Mouse (Mus musculus): Measurements from ENCODE around the gene Cnbd2.

Gene Cnbd2

DNA sequence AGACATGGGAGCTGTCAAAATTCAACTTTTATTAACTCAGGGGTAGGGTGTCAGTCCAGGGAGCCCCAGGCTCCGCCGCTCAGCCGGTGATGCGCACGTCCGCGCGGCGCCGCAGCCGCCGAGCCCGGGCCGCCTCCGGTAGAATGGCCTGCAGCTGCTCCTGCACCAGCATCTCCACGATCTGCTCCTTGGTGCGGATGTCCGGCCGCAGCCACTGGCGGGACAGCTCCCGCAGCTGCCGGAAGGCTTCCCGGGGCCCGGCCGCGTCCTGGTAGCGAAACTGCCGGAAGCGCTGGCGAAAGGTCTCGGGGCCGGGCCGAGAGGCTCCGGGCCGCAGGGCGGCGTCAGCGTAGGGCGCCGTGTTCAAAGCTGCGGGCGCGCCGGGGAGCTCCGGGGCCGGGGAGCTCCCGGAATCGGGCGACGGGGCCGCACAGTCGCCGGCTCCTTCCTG lies 233 bp upstream of the Cnbd2 start:
- peak; percentile 81 for DNase-seq

DNA sequence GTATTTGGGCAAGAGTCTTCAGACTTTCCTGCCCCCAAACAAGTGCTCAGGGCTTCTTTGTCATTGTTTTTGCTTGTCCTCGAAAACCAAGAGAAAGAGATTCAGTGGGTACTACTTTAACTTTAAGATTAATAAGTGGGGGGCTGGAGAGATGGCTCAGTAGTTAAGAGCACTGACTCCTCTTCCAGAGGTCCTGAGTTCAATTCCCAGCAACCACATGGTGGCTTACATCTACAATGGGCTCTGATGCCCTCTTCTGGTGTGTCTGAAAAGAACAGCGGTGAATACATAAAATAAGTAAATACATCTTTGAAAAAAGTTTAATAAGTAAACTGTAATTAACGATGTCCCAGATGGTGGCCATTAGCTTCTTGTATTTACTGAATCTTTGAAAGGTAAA lies 1.1 kb downstream of the Cnbd2 start:
- DNase-seq = no peak

DNA sequence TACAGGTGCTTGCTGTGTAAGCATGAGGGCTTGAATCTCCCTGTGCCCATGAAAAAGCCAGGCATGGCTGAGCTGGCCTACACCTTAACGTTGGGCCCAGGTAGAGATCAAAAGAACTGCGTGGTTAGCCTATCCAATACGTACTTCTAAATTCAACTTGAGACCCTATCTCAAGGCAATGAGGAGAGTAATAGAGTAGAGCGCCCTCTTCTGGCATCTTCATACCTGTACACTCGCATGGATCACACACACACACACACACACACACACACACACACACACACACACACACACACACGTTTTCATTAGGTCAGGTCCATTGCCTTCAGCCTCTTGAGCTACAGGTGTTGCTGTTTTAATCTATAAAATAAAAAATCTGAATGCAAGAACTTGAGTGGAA lies 2.7 kb downstream of the Cnbd2 start:
- DNase-seq = no peak

- DNase-seq = no peak
Measured at GRCm38 (mm10) chr2:156318491-156318890, 6.4 kb downstream of the Cnbd2 start.

DNA sequence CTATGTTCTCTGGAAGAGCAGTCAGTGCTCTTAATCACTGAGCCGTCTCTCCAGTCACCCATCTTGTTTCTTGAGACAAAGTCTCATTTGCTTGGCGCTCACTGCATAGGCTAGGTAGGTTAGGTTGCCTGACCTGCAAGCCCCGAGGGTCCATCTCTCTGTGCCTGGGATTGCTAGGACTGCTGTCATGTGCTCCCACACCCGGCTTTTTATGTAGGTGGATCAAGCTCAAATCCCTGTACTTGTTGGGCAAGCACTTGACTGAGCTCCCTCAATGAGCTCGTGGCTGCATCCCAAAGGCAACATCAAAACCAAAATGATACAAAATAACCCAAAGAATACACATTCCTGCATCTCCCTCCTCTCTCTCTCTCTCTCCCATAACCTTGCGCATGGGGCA lies 9.4 kb downstream of the Cnbd2 start:
- DNase-seq = no peak

DNA sequence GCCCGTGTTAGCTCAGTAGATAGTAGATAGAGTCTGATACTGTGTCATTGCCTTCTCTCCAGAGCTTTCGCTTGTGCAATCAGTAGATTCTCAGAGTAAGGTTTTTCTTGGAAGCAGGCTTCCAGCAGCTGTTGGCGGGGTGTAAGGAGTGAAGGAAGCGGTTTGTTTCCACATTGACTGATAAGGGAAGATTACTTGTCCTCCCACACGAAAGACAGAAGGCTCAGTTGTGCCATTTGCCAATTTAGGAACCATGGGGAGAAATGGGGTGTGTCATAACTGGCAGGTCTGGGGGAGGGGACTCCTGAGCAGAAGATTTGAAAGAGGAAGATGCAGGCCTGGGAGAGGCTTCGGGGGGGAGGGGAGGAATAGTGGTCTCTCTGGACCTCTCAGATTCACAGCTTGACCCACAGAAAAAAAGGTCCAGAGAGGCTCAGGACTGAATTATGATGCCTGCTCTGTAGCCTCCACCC lies 12.1 kb downstream of the Cnbd2 start:
- DNase-seq = no peak

- peak; percentile 18 for DNase-seq
Measured at GRCm38 (mm10) chr2:156324681-156325080, 12.6 kb downstream of the Cnbd2 start.

- DNase-seq = no peak
Measured at GRCm38 (mm10) chr2:156330681-156331080, 18.6 kb downstream of the Cnbd2 start.

DNA sequence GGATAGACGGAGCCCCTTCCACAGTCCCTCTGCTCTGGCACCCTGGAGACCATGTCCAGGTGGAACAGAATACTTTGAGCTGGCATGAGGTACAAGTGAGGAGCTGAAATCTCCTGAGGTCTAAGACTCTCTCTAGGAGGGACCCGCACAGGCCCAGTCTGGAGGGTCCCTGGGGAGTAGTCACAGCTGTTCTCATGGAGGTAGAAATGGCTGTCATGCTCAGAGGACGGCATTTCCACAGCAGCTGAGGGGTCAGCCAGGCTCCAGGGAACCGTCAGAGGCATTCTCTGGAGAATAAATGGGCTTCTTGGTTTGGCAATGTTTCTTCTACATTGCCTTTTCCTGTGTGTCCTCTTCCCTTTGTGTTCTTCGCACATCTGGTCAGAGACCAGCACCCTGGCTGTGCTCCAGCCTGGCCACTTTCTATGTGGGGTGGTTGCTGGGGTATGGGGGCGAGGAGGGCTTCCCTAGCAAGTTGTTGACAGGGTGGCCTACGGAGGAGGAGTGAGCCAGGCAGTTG lies 19.4 kb downstream of the Cnbd2 start:
- no peak for DNase-seq

DNA sequence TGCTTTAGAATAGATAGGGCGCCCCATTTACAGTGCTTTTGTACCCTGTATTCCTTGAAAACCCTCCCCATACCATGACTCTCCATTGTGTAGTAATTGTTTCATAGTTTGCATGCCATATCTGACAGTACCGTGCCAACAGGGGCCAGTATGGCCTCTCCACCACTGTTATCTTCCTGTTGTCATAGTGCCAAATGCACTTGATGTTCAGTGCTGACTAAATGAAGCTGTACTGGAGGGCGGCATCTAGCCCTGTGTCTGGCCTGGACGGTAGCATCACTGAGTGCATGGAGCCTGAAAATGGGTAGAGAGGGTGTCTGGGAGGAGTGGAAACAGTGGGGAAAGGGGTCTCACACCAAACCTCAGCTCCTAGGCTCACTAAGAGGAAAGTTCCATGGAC lies 28.0 kb downstream of the Cnbd2 start:
- no peak for DNase-seq

DNA sequence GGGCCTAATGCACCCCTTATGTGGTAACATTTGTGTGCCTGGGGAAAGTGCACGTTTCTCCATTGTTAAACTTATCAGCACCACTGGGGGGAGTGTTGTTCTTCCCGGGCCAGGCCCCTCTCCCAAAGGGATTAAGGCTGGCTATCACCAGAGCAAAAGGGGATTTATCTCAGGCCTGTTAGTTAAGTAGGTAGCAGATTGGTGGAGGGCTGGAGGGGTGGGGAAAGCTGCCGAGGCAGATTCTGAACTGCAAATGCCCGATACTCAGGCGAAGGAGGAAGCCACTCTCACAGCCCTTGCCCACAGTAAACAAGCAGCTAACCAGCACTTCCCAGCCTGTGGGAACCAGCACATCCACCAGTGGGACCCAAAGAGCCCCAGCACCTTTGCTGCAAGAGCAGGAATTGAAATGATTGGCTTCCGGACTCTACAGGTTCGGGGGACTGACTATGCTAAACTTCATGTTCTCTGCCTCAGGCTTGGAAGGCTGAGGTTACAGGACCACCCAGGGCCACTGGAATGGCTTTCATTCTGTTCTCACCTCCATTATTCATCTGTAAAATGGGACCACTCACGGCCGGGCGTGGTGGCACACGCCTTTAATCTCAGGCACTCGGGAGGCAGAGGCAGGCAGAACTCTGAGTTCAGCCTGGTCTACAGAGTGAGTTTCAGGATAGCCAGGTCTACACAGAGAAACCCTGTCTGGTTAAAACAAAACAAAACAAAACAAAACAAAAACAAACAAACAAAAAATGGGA lies 32.9 kb downstream of the Cnbd2 start:
- peak; percentile 35 for DNase-seq

DNA sequence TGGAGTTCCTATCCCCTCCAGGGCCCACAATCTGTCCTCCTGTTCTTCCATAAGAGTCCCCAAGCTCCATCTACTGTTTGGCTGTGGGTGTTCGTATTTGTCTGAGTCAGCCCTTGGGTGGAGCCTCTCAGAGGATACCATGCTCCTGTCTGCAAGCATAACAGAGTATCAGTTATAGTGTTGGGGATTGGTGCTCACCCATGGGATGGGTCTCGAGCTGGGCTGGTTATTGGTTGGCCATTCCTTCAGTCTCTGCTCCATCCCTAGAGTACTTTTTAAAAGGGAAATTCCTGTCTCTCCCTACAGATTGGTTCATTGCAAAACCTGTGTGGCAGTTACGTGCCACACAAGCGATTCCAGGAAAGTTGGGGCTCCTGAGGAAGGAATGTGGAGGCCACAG lies 36.7 kb downstream of the Cnbd2 start:
- DNase-seq = no peak

DNA sequence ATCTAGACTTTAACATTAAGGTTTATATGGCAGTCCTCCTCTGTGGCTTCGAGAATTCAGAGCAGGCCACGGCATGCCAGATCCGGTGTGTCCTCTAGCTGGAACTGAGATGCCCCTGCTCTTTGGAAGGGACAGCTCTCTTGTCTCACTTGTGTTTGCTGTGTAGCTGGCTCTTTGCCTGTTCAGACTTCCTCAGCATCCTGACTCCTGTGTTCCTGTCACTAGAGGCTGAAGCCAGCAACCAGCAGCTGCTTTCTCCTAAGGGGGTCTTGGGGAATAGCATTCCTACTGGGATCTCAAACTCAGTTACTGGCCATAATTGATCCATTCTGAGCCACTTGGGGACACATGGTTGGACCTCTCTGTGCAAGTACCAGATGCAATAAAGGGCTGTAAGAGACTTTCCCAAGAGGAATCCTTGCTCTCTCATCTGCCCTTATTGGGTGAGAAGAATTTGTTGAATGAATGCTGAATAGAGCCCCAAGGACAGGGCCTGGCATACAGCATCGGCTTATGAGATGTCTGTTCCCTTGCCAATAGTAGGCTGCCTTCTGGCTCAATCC lies 37.3 kb downstream of the Cnbd2 start:
- no peak for DNase-seq

- DNase-seq = peak; percentile 6
Measured at GRCm38 (mm10) chr2:156351243-156351642, 39.1 kb downstream of the Cnbd2 start.

DNA sequence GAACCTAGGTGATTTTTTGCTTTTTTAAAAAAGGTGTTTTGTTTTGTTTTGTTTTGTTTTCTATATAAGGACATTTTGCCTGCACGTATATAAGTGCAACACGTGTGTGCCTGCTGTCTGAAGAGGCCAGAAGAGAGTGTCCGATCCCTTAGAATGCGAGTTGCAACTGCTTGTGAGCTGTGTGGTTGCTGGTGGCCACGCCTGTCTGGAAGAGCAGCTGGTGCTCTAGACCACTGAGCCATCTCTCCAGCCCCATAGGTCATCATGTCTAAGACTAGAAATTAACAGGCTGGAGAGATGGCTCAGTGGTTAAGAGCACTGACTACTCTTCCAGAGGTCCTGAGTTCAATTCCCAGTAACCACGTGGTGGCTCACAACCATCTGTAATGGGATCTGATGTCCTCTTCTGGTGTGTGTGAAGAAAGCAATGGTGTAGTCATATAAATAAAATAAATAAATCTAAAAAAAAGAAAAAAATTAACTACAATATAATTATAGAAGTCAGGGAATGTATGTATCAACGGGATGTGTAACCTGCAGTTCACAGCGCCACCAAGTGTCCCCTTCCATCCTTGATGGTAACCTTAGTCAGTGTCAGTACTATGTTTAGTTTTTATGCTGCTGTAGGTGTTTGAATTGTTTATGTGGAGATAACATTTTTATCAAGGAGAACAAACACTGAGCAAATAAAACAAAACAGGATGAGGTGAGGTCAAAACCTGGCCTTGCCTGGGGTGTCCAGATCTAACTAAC lies 40.5 kb downstream of the Cnbd2 start:
- DNase-seq = no peak

GRCm38 (mm10) chr2:156353265-156353692 lies 41.2 kb downstream of the Cnbd2 start:
- peak; percentile 4 for DNase-seq

GRCm38 (mm10) chr2:156356031-156356430 lies 43.9 kb downstream of the Cnbd2 start:
- DNase-seq = peak; percentile 82

DNA sequence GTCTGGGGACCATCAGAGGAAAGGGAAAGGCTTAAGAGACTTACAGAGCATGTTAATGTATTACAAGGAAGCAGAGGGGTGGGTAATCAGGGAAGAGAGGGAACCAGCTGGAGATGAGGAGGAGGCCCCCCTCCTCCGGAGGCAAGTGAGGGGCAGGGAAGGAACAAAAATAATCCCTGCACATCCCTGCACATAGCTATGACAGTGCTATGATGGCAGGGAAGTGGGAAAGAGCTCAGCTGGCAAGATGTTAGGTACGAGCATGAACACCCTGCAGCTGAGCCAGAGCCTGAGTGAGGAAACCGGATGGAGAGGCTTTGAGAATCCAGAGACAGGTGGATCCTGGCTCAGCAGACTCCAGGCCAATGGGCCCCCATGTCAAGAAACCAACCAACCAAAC lies 56.4 kb downstream of the Cnbd2 start:
- DNase-seq = no peak

GRCm38 (mm10) chr2:156370896-156371295 lies 58.8 kb downstream of the Cnbd2 start:
- DNase-seq = no peak

- DNase-seq = no peak
Measured at GRCm38 (mm10) chr2:156376956-156377355, 64.9 kb downstream of the Cnbd2 start.

DNA sequence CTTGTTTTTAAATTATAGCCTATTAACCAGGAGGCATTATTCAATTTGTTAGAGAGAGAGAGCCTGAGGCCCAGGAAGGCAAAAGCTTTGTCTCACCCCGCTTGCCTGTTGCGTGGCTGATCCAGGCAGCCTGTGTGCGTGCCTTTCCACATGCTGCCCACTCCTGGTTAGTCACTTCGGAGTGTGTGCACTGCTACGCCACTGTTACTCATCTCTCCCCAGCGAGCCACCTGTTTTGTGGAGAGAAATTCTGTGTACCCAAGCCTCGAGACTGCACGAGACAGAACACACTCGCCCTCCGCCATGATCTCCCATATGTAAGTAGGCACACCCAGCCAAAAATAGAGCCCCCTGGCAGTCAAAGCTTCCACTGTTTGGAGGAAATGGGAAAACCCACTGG lies 67.8 kb downstream of the Cnbd2 start:
- no peak for DNase-seq

GRCm38 (mm10) chr2:156381350-156381749 lies 69.3 kb downstream of the Cnbd2 start:
- DNase-seq = no peak

DNA sequence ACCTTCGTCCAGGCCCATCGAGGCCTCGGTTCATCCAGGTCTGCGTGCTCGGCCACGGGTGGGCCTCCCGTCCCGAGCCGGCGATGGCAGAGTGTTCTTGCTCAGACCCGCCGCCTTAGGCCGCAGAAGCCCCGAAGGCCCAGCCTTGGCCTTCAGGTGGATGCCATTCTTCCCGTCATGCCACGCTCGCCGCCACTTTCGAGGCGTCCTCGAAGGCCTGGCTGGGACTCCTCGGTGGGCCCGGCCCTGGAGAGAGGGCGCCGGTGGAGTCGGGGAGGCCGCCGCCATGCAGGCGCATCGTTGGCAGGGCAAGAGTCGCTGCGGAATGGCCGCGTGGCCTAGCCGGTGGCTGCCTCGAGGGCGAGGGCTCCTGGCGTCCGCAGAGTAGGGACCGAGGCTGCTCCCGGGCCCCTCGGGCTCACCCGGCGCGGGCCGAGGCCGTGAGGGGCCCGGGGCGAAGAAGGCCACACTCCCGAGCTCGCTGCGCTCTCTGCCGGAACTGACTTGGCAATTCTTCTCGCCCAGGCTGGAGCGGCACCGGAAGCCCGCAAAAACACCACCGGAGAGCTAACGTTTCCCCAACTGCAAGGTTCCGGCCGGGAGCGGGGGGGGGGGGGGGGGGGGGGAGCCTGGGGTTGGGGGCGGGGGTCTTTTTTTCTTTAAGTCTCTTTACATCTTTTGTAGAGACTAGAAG lies 80.5 kb downstream of the Cnbd2 start:
- DNase-seq = peak; percentile 75
